Comparison of ENCODE assay signal across 5 mouse cellular contexts in genomic region chr10:22166025-22166424, GRCm38 (mm10). TPM values are rescaled to one million over a fixed set of nuclear protein-coding genes. Genes with fewer than 3 reads are reported as not detected.
"Had no signal": no experiment of that assay in that cellular context is flagged by ENCODE, and none has a peak within 500 bp of the region (broad histone marks: within the 10 kb centered on the region; RNA-seq: fewer than 3 reads in every experiment).

No protein-coding gene starts in this region.

RNA-seq across cellular contexts. Expression of gene H60b, which starts 7.6 kb away (rescaled TPM):
- total RNA-seq: midbrain, postnatal 0 days had no signal
- polyA plus RNA-seq: liver, embryonic 15.5 days; liver, postnatal 0 days; lung, adult 2 months; small intestine, adult 2 months had no signal

RNA-seq across cellular contexts. Expression of gene Raet1e, which starts 7.7 kb away (rescaled TPM):
- polyA plus RNA-seq: midbrain, postnatal 0 days had no signal

RNA-seq across cellular contexts. Expression of gene E030030I06Rik, which starts 17.0 kb away (rescaled TPM):
- total RNA-seq: midbrain, postnatal 0 days had no signal
